Mouse (Mus musculus) liver, embryonic 14.5 days (tissue): ENCODE measurements around the gene Mcfd2. TPM values are rescaled to one million over a fixed set of nuclear protein-coding genes. Genes with fewer than 3 reads are reported as not detected.

ENCODE experiments used
- ATAC-seq: fragments of 200-750 bp; cut with Nextera tagmentation; 2 replicates; pipeline ENCODE4 v1.8.0; 2017; ENCODE audit warnings: moderate number of reproducible peaks, mild to moderate bottlenecking, moderate library complexity; ENCODE audit not compliant: insufficient read depth
- DNase-seq, 3 experiments: peaks; one replicate each; pipeline ENCODE4 v3.0.0-alpha.2; 2012 to 2013; ENCODE audit warnings: low read depth in 3 of 3, low spot score in 3 of 3
- H3K27ac ChIP-seq: fragments of 300-500 bp; sonication (generic); 2 replicates; pipeline ENCODE4 v1.5.1; 2014; ENCODE audit warnings: moderate library complexity, mild to moderate bottlenecking, control low read depth, inconsistent platforms
- H3K27me3 ChIP-seq: fragments of 300-500 bp; sonication (generic); 2 replicates; pipeline ENCODE4 v1.6.1; 2014; ENCODE audit warnings: mild to moderate bottlenecking, low read length, moderate library complexity; ENCODE audit not compliant: control insufficient read depth, insufficient read depth
- H3K36me3 ChIP-seq: fragments of 300-500 bp; sonication (generic); replicated peaks from 2 replicates; pipeline ENCODE4 v1.6.1; 2014; ENCODE audit warnings: low read depth; ENCODE audit not compliant: control insufficient read depth, insufficient read depth
- H3K4me1 ChIP-seq, 2 experiments: fragments of 200-500 bp in 1 of 2; fragments of 300-500 bp in 1 of 2; sonication (generic) in 1 of 2; replicated peaks; 2 replicates each; pipeline ENCODE4 v1.6.1; 2012 to 2014; ENCODE audit warnings: antibody characterized with exemption in 1 of 2, inconsistent platforms in 1 of 2, low read length in 1 of 2; ENCODE audit not compliant: control insufficient read depth in 2 of 2, insufficient read depth in 2 of 2
- H3K4me2 ChIP-seq: fragments of 300-500 bp; sonication (generic); 2 replicates; pipeline ENCODE4 v1.6.1; 2014; ENCODE audit warnings: low read depth, mild to moderate bottlenecking, control low read depth, moderate library complexity
- H3K4me3 ChIP-seq, 2 experiments: fragments of 200-500 bp in 1 of 2; fragments of 300-500 bp in 1 of 2; sonication (generic) in 1 of 2; 2 replicates each; pipeline ENCODE4 v1.5.1; 2012 to 2014; ENCODE audit warnings: low read depth in 2 of 2, low read length in 2 of 2, mild to moderate bottlenecking in 2 of 2, control low read depth in 1 of 2, inconsistent platforms in 1 of 2, moderate library complexity in 1 of 2; ENCODE audit not compliant: insufficient read depth in 1 of 2
- H3K9ac ChIP-seq: fragments of 300-500 bp; sonication (generic); replicated peaks from 2 replicates; pipeline ENCODE4 v1.6.1; 2014; ENCODE audit warnings: mild to moderate bottlenecking, control low read depth, moderate library complexity
- H3K9me3 ChIP-seq: fragments of 300-500 bp; sonication (generic); 2 replicates; pipeline ENCODE4 v1.6.1; 2016; ENCODE audit warnings: low read length, mixed read lengths; ENCODE audit not compliant: control insufficient read depth
- CTCF ChIP-seq: IDR thresholded peaks from 2 replicates; pipeline ENCODE4 v1.5.1; 2016; ENCODE audit warnings: antibody characterized with exemption, low read depth, control low read depth
- EP300 ChIP-seq: IDR thresholded peaks from 2 replicates; pipeline ENCODE4 v1.6.1; 2016; ENCODE audit warnings: antibody characterized with exemption, low read depth
- WGBS: fragments of 180-500 bp; shearing (Covaris S2); extraction: QIAGEN DNeasy Blood & Tissue Kit; methylation state at CpG from one replicate; pipeline ENCODE4 v1.1.7; 2014; ENCODE audit not compliant: insufficient replicate concordance; 5-methylcytosine and 5-hydroxymethylcytosine counted together
- polyA plus RNA-seq, 2 experiments: library from polyadenylated mRNA; depleted of rRNA in 1 of 2; stranded (reverse) in 1 of 2; unstranded in 1 of 2; fragments of >200 nt; fragmentation: Nextera tagmentation in 1 of 2; extraction: Ambion mirVana in 1 of 2; gene quantifications; 2 replicates each; pipeline versions ENCODE4 v1.2.1 to v1.2.3; 2012 to 2014

Mcfd2 gene
- polyA plus RNA-seq, 2 experiments, result 32.2 to 54.9 TPM

- H3K36me3 ChIP-seq, result no peaks in the 10 kb centered on the region
- H3K27ac ChIP-seq, result no peak overlapping the region
- H3K9ac ChIP-seq, result no peak overlapping the region
- no peak for TF ChIP-seq EP300
- no peak for TF ChIP-seq CTCF
- no peak overlapping the region for H3K4me3 ChIP-seq
- no peak for ATAC-seq
- no peak overlapping the region for H3K4me2 ChIP-seq
- 50% methylated on average over 2 of the region's 2 CpGs for WGBS
- DNase-seq, result no peak
- H3K9me3 ChIP-seq, result no peaks in the 10 kb centered on the region
- H3K27me3 ChIP-seq, result no peaks in the 10 kb centered on the region
- H3K4me1 ChIP-seq, result no peaks in the 10 kb centered on the region; a peak in 1 of 4 replicates
Measured at GRCm38 (mm10) chr17:87210525-87210924, 55.2 kb downstream of the Mcfd2 start.

DNA sequence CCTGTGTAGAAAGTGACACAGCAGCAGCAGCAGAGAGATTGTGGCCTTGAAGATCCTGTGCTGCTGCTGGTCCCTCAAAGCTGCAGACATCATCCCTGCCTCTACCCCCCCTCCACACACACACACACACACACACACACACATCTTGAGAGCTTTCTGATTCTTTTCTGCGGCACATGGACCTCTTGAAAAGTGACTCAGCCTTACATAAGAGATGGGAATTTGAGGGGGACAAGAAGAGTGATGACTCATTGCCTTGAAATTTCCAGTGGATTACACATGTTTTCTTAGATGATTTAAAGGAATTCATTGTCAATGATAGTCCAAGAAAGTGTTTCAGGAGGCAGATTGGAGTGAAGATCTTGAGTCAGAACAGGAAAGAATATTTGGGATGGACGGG lies 58.9 kb downstream of the Mcfd2 start:
- TF ChIP-seq EP300 (no peak), CTCF (no peak)
- H3K27ac ChIP-seq, result no peak overlapping the region
- peaks cover 0 to 10% of the 10 kb centered on the region in 2 experiments; a peak in 2 of 4 replicates for H3K4me1 ChIP-seq
- DNase-seq (no peak), ATAC-seq (no peak)
- no peak overlapping the region for H3K4me3 ChIP-seq
- H3K27me3 ChIP-seq, result no peaks in the 10 kb centered on the region
- WGBS, result 61% methylated on average over 2 of the region's 2 CpGs
- no peaks in the 10 kb centered on the region for H3K36me3 ChIP-seq
- H3K9me3 ChIP-seq, result no peaks in the 10 kb centered on the region
- H3K4me2 ChIP-seq, result no peak overlapping the region
- H3K9ac ChIP-seq, result no peak overlapping the region

Other genes with a start within 250 kb of the Mcfd2 start
- gene Pigf, start 240.5 kb downstream of the Mcfd2 start, polyA plus RNA-seq (2012; rRNA removed), result 6.8 and 8.7 TPM in 2 replicates
- gene Pigf, start 240.5 kb downstream of the Mcfd2 start, polyA plus RNA-seq (2014; fragmentation: Nextera tagmentation; extraction: Ambion mirVana), result 14.6 and 16.1 TPM in 2 replicates
- 14.3 and 20.8 TPM in 2 replicates for gene Cript, start 240.4 kb downstream of the Mcfd2 start, polyA plus RNA-seq (2012; rRNA removed)
- gene Cript, start 240.4 kb downstream of the Mcfd2 start, polyA plus RNA-seq (2014; fragmentation: Nextera tagmentation; extraction: Ambion mirVana), result 70.4 and 76.5 TPM in 2 replicates
- 1.4 and 1.6 TPM in 2 replicates for gene Socs5, start 158.3 kb downstream of the Mcfd2 start, polyA plus RNA-seq (2012; rRNA removed)
- 1.6 and 2.2 TPM in 2 replicates for gene Socs5, start 158.3 kb downstream of the Mcfd2 start, polyA plus RNA-seq (2014; fragmentation: Nextera tagmentation; extraction: Ambion mirVana)
- gene Ttc7, start 17.0 kb upstream of the Mcfd2 start, polyA plus RNA-seq (2012; rRNA removed), result 7.8 and 8.4 TPM in 2 replicates
- 7.7 and 7.9 TPM in 2 replicates for gene Ttc7, start 17.0 kb upstream of the Mcfd2 start, polyA plus RNA-seq (2014; fragmentation: Nextera tagmentation; extraction: Ambion mirVana)
- not detected in 2 replicates for gene Stpg4, start 161.8 kb upstream of the Mcfd2 start, polyA plus RNA-seq (2012; rRNA removed)
- not detected in 2 replicates for gene Stpg4, start 161.8 kb upstream of the Mcfd2 start, polyA plus RNA-seq (2014; fragmentation: Nextera tagmentation; extraction: Ambion mirVana)
- gene Calm2, start 181.0 kb upstream of the Mcfd2 start, polyA plus RNA-seq (2012; rRNA removed), result 112 and 195 TPM in 2 replicates
- 368 and 373 TPM in 2 replicates for gene Calm2, start 181.0 kb upstream of the Mcfd2 start, polyA plus RNA-seq (2014; fragmentation: Nextera tagmentation; extraction: Ambion mirVana)